Mouse (Mus musculus) lung, postnatal 25 days (tissue): ENCODE data around the gene Heyl.

Experiments
- DNase-seq: peaks from one replicate; pipeline ENCODE4 v3.0.0; 2022; ENCODE audit warnings: low spot score

The Heyl gene

DNA sequence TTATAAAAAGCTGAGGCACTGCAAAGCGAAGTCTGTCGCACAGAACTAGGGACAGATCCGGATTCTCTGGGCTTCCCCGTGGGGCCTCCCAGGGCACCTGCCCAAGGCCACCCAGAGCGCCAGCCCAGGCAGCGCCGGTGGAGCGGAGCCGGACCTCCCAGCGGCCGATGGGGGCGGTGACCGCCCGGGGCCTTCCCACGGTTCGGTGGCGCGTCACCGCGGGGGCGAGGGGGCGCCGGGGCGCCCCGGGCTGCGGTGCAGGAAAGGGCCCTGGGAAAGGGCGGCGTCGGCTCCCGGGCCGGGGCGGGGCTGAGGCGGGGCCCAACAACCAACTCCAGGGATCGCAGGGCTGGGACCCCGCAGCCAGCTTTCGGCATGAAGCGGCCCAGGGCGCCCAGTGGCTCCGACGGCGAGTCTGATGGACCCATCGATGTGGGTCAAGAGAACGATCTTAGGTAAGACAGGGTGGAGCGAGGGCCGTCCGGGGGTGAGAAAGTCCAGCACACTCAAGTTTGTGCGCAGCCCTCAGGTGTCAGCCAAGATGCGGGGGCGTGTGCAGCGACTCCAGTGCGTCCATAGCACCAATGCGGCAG lies at the start of gene Heyl:
Heyl (plus strand) TSS at position 65 of the 593 bp plus-strand sequence.
- DNase-seq = peak; percentile 23

DNA sequence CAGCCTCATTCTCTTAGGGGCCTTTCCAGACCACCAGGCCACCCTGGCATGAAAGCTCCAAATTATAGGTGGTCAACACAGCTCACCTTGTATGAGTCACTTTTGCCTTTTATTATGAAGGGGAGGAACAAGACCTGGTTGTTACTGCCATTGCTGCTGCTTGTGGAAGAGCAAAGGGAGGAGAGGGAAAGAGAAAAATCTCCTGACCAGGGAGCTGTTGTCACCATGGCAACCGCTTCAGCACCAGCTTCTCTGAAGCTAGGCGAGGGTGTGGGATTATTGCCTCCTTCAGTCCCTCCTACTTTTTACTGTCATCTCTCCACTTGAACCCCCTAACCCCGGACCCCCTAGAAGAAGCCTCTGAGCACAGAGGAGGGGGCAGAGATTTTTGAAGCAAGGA lies 48.5 kb upstream of the Heyl start:
- DNase-seq = no peak

GRCm38 (mm10) chr4:123192336-123192735 lies 41.0 kb upstream of the Heyl start:
- no peak for DNase-seq

DNA sequence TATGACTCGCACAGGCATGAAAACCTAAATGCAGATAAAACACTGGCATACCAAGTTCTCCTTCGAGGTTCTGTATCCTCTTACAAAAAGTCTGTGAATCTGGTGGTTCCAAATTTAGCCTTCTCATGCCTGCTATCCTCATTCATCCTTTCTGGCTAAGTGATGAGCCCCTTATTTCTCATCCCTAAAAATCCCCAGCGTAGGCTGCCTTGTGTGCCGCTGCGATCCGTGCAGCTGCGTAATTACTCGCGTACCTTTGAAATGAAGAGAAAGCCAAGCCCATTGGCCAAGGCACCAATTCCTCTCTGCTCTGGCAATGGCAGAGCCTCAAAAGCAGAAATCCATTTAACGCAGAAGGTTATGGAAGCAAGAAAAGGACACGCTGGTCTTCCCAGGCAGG lies 39.6 kb upstream of the Heyl start:
- DNase-seq = no peak

- no peak for DNase-seq
Observed at GRCm38 (mm10) chr4:123196695-123197094, 36.7 kb upstream of the Heyl start.

DNA sequence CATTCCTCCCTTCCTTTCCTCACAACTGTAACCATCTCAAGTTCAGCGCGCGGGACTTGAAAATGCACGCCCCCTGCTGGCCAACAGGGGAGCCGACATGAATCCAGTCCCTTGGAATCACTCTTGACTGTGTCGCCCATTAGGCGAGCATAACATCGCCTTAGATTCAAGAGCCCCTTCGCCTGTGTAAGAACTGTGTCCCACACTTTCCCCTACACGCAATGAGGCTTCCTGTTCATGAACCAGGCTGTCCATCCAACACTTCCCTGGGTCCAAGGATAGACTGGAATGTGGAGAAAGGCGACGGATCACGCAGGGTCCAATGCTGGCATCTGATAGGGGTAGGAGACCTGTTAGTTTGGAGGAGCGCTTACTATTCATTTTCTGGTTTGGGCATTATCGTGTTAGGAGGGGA lies 32.6 kb upstream of the Heyl start:
- peak; percentile 54 for DNase-seq

DNA sequence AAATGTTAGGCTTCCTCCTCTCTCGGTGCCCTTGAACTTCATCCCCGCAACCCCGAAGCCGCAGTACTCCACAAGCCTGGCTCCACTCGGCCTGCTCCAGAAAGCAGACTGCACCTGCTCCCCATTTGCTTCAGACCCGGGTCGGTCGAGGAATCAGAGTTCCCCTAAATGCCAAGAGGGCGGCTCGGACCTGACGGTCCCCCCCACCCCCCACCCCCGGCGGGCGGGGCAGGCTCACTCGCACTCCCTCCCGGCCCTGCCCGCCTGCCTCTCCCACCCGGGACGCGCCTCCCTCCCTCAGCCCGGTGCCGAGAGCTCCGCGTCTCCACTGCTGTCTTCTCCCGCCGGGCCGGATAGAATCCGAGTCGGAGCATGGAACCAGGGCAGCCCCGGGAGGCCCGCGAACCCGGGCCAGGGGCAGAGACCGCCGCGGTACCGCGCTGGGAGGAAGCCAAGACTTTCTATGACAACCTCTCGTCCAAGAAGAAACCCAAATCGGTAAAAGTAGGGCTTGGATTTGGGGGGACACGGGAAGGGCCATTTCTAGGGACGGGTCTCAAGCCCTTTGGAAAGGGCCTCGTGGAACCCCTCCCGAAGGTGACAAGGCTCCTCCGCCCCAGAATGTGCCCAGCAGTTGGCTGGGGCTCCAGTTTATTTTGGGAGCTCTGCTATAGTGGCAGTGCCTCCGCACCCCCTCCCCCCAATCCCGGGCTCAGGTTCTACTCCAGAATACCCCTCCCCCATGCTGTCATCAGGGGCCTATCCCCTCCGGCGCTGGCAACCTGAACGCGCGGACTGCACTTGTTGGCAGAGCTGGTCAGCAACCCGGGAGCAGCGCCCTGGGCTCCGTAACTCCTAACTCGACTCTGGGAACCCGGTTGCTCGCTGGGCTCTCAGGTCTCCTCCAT lies 31.9 kb upstream of the Heyl start, which contains the start of gene Nt5c1a:
Nt5c1a (plus strand) TSS at position 319 of the 908 bp plus-strand sequence.
- no peak for DNase-seq

DNA sequence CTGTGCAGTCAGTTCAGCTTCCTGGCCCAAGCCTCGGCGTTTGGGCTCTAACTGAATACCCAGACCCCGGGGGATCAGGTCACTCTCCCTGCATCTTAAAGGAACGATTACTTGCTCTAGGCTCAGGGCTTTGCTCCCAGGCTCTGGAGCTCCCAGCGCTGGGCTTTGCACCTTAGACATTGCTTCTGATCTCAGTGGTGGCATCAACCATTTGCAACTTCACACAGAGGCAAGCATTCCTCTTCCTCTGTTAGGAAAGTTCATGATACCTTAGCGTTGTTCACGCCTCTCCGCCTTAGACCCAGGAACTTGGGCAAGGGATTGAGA lies 31.3 kb upstream of the Heyl start:
- DNase-seq = no peak

DNA sequence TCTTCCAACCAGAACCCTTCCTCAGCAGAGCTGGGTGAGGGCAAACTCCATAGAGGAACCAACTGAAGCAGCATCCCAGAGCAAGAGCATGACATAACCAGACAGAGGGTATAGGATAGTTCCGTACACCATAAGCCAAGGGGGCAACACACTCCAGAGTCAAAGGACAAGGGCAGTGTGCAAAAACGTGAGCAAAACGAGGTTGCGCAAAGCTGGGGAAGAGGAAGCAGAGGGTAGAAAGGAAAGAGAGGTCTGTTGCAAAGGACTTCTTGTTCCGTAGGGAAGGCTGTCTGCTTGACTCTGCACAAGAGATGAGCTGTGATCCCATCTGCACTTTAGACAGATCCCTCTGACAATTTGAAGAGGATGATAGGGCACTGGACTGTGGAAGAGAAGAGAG lies 26.0 kb upstream of the Heyl start:
- no peak for DNase-seq

DNA sequence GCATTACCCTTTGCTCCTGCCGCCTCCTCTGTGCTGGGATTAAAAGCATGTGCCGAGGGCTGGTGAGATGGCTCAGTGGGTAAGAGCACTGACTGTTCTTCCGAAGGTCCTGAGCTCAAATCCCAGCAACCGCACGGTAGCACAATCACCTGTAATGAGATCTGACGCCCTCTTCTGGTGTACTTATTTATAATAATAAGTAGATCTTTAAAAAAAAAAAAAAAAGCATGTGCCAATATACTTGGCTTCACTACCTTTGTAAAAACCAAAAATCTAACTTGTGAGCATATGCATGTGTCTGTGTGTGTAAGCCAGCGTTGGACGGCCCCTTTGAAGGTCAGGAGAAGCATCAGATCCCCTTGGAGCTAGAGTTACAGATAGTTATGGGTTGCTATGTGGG lies 22.4 kb upstream of the Heyl start:
- DNase-seq = no peak

DNA sequence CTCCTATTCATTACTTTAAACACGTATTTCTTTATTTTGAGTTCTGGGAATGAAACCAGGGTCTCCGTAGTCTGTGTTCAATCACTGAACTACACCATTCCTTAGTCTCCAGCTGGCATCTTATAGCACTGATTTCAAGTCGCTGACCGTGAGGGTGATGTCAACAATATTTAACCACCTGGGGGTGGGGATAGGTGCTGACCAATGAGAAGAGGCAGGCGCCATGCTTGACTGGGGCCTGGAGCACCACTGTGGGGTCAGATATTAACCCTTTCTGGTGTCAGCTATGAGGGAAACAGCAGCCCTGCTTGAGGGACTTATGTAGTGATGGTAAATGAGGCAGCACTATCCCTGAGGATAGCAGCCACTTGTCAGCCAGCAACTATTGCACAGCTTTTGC lies 21.9 kb upstream of the Heyl start:
- DNase-seq = no peak

- no peak for DNase-seq
Observed at GRCm38 (mm10) chr4:123212330-123212729, 21.0 kb upstream of the Heyl start.

DNA sequence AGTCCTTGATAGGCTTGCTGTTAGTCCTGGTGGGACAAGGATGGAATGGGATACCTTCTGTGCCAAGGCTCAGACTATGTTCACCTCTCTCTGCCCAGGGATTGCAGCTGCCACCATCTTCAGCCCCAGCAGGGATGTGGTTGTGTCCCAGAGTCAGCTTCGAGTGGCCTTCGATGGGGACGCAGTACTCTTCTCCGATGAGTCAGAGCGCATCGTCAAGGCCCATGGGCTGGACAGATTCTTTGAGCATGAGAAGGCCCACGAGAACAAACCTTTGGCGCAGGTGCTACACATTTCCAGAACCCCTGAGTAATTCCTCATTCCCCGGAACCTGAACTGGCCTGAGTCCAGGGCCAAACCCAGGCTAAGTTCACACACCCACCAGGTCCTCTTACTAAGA lies 19.4 kb upstream of the Heyl start:
- no peak for DNase-seq

DNA sequence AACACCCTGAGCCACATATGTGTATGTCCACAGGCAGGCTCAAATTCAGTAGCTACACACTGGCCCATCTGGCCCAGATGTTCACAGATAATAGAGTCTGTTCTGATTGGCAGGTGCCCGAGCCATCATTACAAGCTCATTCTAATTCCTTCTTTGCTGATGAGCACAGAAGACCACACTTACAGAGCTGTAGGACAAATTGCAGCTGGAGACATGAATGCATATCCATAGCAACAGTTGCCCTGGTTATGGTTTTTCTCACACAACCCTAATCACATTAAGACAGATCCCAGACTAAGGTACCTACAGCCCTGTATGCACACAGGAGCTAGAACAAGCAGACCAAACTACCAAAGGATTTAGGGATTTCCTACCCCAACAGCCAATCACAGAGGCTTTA lies 18.0 kb upstream of the Heyl start:
- DNase-seq = no peak

GRCm38 (mm10) chr4:123216782-123217181 lies 16.6 kb upstream of the Heyl start:
- DNase-seq = no peak

DNA sequence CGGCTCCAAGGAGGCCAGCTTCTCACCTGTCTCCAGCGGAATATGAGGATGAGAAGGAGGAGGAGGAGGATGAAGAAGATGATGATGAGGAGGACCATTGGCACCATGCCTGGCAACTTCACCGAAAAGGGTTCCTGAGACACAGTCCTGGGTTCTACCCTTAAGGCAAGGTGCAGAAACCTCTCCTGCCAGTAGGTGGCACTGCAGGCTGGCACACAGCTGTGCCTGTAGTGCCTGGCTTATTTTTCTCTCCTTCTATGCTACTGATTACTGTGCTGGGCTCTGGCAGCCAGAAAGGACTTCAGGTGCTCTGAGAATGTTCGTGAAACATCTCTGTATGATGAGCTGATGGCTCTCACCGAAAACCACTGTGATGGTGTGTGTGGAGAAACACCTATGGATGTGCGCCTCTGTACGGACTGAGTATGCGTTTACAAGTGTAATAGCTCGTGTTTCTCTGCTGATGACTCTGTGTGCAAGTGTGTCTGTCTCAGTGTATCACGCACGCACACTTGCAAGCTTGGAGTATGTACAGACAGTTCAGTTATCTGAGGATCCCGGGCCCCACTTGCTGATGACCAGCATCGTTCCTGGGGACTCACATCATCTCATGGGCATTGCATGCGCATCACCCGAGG lies 13.5 kb upstream of the Heyl start:
- peak; percentile 45 for DNase-seq

DNA sequence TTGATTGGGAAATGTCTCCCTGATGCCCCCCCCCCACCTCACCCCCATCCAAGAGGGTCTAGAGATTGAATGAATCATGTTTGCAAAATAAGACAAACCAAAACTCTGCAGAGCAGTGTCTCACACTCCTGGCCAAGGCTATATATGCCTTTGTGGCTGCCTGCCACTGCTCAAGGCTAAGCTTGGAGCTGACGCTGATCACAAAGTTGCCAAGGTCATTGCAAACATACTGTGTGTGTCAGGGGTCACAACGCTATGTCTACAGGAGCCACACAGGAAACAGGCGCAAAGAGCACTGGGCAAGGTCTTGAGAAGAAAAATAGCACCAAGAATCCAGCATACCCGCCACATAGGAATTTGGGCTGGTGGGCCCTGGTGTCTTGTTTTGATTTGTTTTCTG lies 12.7 kb upstream of the Heyl start:
- no peak for DNase-seq

- DNase-seq = no peak
Observed at GRCm38 (mm10) chr4:123223309-123223708, 10.0 kb upstream of the Heyl start.

DNA sequence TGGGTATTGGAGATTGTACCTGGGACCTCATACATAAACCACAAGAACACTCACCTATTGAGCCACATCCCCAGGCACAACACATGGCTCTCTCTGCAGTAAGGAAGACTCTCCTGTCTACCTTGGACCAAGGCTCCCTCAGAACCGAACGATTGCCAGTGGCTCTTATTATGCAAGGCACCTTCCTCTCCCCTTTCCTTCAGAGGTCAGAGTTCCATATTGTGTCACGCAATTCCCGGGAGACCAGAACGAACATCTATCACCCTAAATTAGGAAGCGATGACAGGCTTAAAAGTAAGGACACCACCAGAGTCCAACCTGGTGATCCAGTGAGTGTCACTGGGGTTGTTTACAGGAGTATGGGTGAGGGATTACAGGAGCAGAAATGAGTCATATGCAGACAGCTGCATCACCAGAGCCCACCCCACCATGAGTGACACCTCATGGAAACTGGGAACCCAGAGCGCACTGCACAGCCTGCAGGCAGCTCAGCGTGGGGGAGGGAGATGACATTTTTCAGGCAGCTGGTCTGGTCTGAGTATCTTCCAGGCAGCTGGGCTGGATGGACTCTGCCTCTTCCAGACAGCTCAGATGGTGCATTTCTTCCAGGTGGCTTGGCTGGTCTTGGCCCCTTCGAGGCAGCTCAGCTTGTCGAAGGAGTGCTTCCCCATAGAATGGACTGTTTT lies 7.5 kb upstream of the Heyl start:
- peak; percentile 37 for DNase-seq

- DNase-seq = peak; percentile 62
Observed at GRCm38 (mm10) chr4:123227707-123228106, 5.6 kb upstream of the Heyl start.

DNA sequence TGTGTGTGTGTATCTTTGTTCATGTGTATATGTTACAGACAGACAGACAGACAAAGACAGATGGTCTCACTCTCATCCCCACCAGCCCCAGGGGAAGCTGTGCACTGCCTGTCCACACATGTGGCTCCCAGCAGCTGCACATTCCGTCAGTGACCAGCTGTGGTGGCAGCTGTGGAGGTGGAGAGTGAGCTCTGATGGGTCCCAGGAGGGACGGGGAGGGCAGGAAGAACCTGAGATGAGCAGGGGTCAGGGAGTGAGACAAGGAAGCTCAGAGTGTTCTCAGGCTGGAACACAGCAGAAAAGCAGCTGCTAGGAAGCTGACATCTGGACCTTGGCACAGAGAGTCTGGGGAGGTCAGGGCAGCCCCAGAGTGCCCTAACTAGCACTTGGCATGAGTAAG lies 5.1 kb upstream of the Heyl start:
- DNase-seq = peak; percentile 75

DNA sequence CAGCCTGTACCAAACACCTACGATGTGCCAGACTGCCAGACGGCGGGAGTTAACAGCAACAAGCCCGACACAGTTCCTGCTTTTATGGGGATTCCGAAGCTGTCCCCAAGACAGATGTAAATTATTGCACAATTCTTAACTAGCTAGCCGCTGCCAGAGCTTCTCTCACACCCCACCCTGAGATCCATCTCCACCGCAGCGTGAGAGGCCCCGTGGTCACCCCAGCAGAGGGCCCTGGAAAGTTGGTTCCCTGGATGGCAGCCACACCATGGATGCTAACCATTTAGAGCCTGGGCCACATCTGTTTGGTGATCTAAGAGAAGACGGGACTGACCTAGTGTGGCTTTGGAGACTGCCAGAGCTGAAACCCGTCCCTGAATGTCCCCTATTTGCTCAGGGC lies 4.2 kb upstream of the Heyl start:
- no peak for DNase-seq

GRCm38 (mm10) chr4:123232841-123233240 lies 515 bp upstream of the Heyl start:
- DNase-seq = no peak
